Mouse (Mus musculus): Measurements from ENCODE around the gene Zbtb8os. TPM values are rescaled to one million over a fixed set of nuclear protein-coding genes. Genes with fewer than 3 reads are reported as not detected.
"Not testable (repeated sequence)": the region's sequence is repeated elsewhere in the genome, so short reads cannot be mapped to it uniquely, and the experiment has no call there.

Gene Zbtb8os
- total and polyA plus RNA-seq, 3 experiments, result 2.8 to 77.1 (median 15.3) TPM

DNA sequence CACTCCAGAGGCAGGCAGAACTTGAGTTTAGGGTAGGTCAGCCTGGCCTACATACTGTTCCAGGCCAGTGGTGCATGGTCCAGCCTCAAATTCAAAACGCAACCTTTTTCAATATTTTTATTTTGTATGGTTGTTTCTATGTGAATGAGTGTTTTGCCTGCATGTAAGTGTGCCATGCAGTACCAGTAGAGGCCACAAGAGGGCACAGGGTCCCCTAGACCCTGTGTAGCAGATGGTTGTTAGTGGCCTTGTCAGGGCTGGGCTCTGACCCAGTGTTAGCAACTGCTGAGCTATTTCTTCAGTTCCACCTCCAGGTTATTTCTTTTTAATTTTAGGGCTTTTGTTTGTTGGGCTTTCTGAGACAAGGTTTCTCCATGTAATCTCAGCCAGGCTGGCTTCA lies 15.1 kb downstream of the Zbtb8os start:
- Histone ChIP-seq H3K4me3 (ENCODE audit: low read depth, low read length) (no peak overlapping the region), H3K27me3 (ENCODE audit: insufficient read depth, low read length) (peaks cover 4% of the 10 kb centered on the region; the same call in 1 of the 2 replicates), H3K4me1 (ENCODE audit: insufficient read depth, low read depth, low read length) (no peaks in the 10 kb centered on the region; the same call in 1 of the 2 replicates), H3K9me3 (replicated peaks) (no peaks in the 10 kb centered on the region), H3K36me3 (replicated peaks) (peaks cover 17% of the 10 kb centered on the region)
- TF ChIP-seq CTCF (IDR thresholded peaks at IDR 0.05; ENCODE audit: low read depth, low read length), result peak; percentile 83
- no peak for TF ChIP-seq POLR2AphosphoS5 (IDR thresholded peaks at IDR 0.05; ENCODE audit: insufficient replicate concordance, low read depth, low read length)
- ATAC-seq (ENCODE audit: extremely low read depth, insufficient number of reproducible peaks, low FRiP score, poor library complexity, severe bottlenecking) (no peak), DNase-seq (ENCODE audit: low spot score) (no peak)

DNA sequence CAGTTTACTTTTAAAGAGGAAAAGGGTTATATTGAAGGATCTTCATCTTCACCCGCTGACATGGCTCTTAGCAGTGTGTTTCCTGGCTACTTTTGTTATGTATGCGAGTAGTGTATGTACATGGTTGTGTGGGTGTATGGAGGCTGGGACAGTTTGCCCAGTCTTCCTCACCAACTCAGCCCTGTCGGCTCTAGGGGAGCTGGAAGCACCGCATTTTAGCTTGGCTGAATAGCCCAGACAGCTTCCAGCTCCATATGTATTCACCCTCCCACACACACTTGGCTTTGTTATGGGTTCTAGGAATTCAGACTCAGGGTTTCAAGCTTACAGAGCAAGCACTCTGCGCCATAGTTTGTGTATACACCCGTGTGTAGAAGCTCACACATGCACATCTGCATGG lies 15.6 kb downstream of the Zbtb8os start:
- TF ChIP-seq POLR2AphosphoS5 (IDR thresholded peaks at IDR 0.05; ENCODE audit: insufficient replicate concordance, low read depth, low read length) (no peak), CTCF (IDR thresholded peaks at IDR 0.05; ENCODE audit: low read depth, low read length) (no peak), TAL1 (conservative IDR thresholded peaks at IDR 0.05; ENCODE audit: low read depth, low read length) (no peak), GATA1 (IDR thresholded peaks at IDR 0.05; ENCODE audit: borderline replicate concordance, low read length) (no peak)
- Histone ChIP-seq H3K9me3 (replicated peaks) (no peaks in the 10 kb centered on the region), H3K27me3 (ENCODE audit: insufficient read depth, low read length) (peaks cover 4% of the 10 kb centered on the region; the same call in 1 of the 2 replicates), H3K4me1 (ENCODE audit: insufficient read depth, low read depth, low read length) (peaks cover under 1% of the 10 kb centered on the region; the same call in 1 of the 2 replicates), H3K36me3 (replicated peaks) (peaks cover 14% of the 10 kb centered on the region), H3K4me3 (ENCODE audit: low read depth, low read length) (no peak overlapping the region)
- DNase-seq (ENCODE audit: low spot score) (no peak), ATAC-seq (ENCODE audit: extremely low read depth, insufficient number of reproducible peaks, low FRiP score, poor library complexity, severe bottlenecking) (no peak)

DNA sequence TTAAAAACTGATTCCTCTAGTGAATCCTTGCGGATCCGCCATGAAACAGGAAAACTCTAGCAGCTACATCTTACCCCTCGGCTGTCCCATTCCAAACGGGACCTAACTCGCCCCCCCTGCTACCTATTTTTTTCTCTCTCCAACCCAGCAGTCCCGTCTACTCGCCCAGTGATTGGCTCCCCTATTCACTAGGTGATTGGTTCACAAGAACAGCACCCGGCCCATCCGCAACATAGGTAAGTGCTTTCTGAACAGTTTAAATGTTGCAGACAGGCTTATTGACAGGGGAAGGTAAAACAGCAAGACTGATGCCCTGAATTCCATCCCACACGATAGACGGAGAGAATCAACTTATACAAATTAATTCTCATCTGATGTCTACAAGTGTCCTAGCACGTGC lies 17.7 kb downstream of the Zbtb8os start:
- no peak for ATAC-seq (ENCODE audit: extremely low read depth, insufficient number of reproducible peaks, low FRiP score, poor library complexity, severe bottlenecking)
- H3K9me3 ChIP-seq (replicated peaks), result no peaks in the 10 kb centered on the region
- no peak for TF ChIP-seq TAL1 (conservative IDR thresholded peaks at IDR 0.05; ENCODE audit: low read depth, low read length)
- no peak for TF ChIP-seq POLR2AphosphoS5 (IDR thresholded peaks at IDR 0.05; ENCODE audit: insufficient replicate concordance, low read depth, low read length)
- no peak for TF ChIP-seq CTCF (IDR thresholded peaks at IDR 0.05; ENCODE audit: low read depth, low read length)
- TF ChIP-seq GATA2 (IDR thresholded peaks at IDR 0.05; ENCODE audit: borderline replicate concordance, low read depth, low read length), result no peak
- no peak for TF ChIP-seq GATA1 (IDR thresholded peaks at IDR 0.05; ENCODE audit: borderline replicate concordance, low read length)
- no peak for DNase-seq (ENCODE audit: low spot score)
- peaks cover 3% of the 10 kb centered on the region; the same call in 1 of the 2 replicates for H3K4me1 ChIP-seq (ENCODE audit: insufficient read depth, low read depth, low read length)
- peaks cover 8% of the 10 kb centered on the region; the same call in 1 of the 2 replicates for H3K27me3 ChIP-seq (ENCODE audit: insufficient read depth, low read length)
- H3K4me3 ChIP-seq (ENCODE audit: low read depth, low read length), result no peak overlapping the region
- peaks cover 5% of the 10 kb centered on the region for H3K36me3 ChIP-seq (replicated peaks)

DNA sequence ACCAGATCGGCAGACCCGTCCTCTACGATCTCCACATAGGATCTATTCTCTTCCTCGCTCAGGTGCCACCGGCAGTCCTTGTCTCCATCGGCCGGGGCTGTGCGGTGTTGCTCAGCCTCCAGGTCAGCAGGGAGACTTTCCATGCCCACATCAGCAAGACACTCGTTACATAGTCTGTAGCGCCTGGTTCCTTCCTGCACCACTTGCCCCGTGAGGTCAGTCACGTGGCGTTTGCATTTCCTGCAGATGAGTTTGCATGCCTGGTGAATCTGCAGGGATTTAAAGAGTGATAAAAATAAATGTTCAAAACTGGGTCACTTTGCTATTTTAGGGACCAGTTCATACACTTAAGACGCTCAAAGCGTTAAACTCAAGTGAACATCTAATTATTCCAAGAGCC lies 18.7 kb downstream of the Zbtb8os start:
- Histone ChIP-seq H3K27me3 (ENCODE audit: insufficient read depth, low read length) (peaks cover 8% of the 10 kb centered on the region; the same call in 1 of the 2 replicates), H3K36me3 (replicated peaks) (peaks cover 3% of the 10 kb centered on the region), H3K4me1 (ENCODE audit: insufficient read depth, low read depth, low read length) (peaks cover 3% of the 10 kb centered on the region; the same call in 1 of the 2 replicates), H3K9me3 (replicated peaks) (no peaks in the 10 kb centered on the region), H3K4me3 (ENCODE audit: low read depth, low read length) (no peak overlapping the region)
- no peak for TF ChIP-seq GATA2 (IDR thresholded peaks at IDR 0.05; ENCODE audit: borderline replicate concordance, low read depth, low read length)
- TF ChIP-seq TAL1 (conservative IDR thresholded peaks at IDR 0.05; ENCODE audit: low read depth, low read length), result no peak
- TF ChIP-seq CTCF (IDR thresholded peaks at IDR 0.05; ENCODE audit: low read depth, low read length), result no peak
- no peak for TF ChIP-seq POLR2AphosphoS5 (IDR thresholded peaks at IDR 0.05; ENCODE audit: insufficient replicate concordance, low read depth, low read length)
- TF ChIP-seq GATA1 (IDR thresholded peaks at IDR 0.05; ENCODE audit: borderline replicate concordance, low read length), result no peak
- DNase-seq (ENCODE audit: low spot score) (no peak), ATAC-seq (ENCODE audit: extremely low read depth, insufficient number of reproducible peaks, low FRiP score, poor library complexity, severe bottlenecking) (no peak)

DNA sequence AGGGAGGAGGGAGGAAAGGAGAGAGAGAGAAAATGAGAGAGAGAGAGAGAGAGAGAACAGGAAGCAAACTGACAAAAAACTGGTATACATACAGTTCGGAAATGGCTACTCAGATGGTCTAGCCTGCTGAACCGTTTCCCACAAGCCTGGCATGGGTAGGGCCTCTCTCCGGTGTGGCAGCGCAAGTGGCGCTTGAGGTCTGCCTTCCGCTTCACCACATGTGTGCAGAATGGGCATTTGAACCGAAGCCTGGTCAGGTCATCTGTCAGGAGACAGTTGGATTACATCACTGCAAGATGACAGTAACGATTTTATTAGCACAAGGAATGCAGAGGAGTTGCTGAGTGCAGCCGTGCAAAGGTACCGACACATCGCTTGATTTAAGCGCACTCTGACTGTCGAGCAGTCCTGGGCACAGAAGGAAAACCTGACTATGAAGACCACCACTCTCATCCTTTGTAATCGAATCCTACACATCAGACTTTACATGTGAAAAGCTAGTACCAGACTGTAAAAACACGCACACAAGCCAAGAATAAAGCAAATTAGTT lies 22.2 kb downstream of the Zbtb8os start:
- DNase-seq (ENCODE audit: low spot score), result no peak
- TF ChIP-seq GATA2 (IDR thresholded peaks at IDR 0.05; ENCODE audit: borderline replicate concordance, low read depth, low read length) (no peak), POLR2AphosphoS5 (IDR thresholded peaks at IDR 0.05; ENCODE audit: insufficient replicate concordance, low read depth, low read length) (no peak), CTCF (IDR thresholded peaks at IDR 0.05; ENCODE audit: low read depth, low read length) (no peak), TAL1 (conservative IDR thresholded peaks at IDR 0.05; ENCODE audit: low read depth, low read length) (no peak), GATA1 (IDR thresholded peaks at IDR 0.05; ENCODE audit: borderline replicate concordance, low read length) (no peak)
- H3K9me3 ChIP-seq (replicated peaks), result no peaks in the 10 kb centered on the region
- H3K4me3 ChIP-seq (ENCODE audit: low read depth, low read length), result no peak overlapping the region
- no peaks in the 10 kb centered on the region for H3K36me3 ChIP-seq (replicated peaks)
- H3K27me3 ChIP-seq (ENCODE audit: insufficient read depth, low read length), result peaks cover 18% of the 10 kb centered on the region; the same call in 1 of the 2 replicates
- no peak for ATAC-seq (ENCODE audit: extremely low read depth, insufficient number of reproducible peaks, low FRiP score, poor library complexity, severe bottlenecking)
- H3K4me1 ChIP-seq (ENCODE audit: insufficient read depth, low read depth, low read length), result peaks cover 6% of the 10 kb centered on the region; the same call in 1 of the 2 replicates

DNA sequence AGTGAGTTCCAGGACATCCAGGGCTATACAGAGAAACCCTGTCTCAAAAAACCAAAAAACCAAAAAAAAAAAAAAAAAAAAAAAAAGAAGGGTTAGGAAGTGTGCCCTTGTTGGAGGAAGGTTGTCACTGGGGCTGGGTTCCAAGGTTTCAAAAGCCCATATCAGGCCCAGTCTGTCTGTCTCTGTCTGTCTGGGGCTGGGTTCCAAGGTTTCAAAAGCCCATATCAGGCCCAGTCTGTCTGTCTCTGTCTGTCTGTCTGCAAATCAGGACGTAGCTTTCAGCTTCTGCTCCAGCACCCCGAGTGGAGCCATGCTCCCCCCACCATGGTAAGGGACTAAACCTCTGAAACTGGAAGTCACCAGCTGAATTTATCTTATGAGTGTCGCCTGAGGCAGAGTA lies 26.7 kb downstream of the Zbtb8os start:
- not testable (repeated sequence) for DNase-seq (ENCODE audit: low spot score); H3K36me3 ChIP-seq (replicated peaks); ATAC-seq (ENCODE audit: extremely low read depth, insufficient number of reproducible peaks, low FRiP score, poor library complexity, severe bottlenecking); H3K9me3 ChIP-seq (replicated peaks); H3K4me3 ChIP-seq (ENCODE audit: low read depth, low read length)
- Histone ChIP-seq H3K27me3 (ENCODE audit: insufficient read depth, low read length) (peaks cover 17% of the 10 kb centered on the region), H3K4me1 (ENCODE audit: insufficient read depth, low read depth, low read length) (peaks cover 20% of the 10 kb centered on the region)

DNA sequence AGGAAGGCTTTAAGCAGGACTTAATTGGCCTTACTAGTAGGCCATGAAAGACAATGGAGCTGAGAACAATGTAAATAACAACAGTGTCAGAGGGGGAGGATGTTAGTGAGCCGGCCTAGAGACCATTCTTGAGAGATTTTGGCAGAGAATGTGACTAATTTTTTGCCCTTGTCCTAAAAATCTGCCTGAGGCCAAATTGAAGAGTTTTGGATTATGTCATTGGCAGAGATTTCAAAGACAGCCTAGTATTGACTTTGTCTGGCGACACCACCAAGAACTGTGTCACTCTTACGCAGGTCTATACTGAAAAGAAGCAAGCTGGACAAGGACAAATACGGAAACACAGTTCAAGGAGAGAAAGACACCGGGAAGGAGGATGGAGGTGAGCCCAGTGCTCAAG lies 27.3 kb downstream of the Zbtb8os start:
- Histone ChIP-seq H3K9me3 (replicated peaks) (no peaks in the 10 kb centered on the region), H3K27me3 (ENCODE audit: insufficient read depth, low read length) (peaks cover 14% of the 10 kb centered on the region), H3K36me3 (replicated peaks) (no peaks in the 10 kb centered on the region), H3K4me3 (ENCODE audit: low read depth, low read length) (no peak overlapping the region), H3K4me1 (ENCODE audit: insufficient read depth, low read depth, low read length) (peaks cover 20% of the 10 kb centered on the region)
- TF ChIP-seq TAL1 (conservative IDR thresholded peaks at IDR 0.05; ENCODE audit: low read depth, low read length) (no peak), GATA1 (IDR thresholded peaks at IDR 0.05; ENCODE audit: borderline replicate concordance, low read length) (no peak), CTCF (IDR thresholded peaks at IDR 0.05; ENCODE audit: low read depth, low read length) (no peak), GATA2 (IDR thresholded peaks at IDR 0.05; ENCODE audit: borderline replicate concordance, low read depth, low read length) (no peak), POLR2AphosphoS5 (IDR thresholded peaks at IDR 0.05; ENCODE audit: insufficient replicate concordance, low read depth, low read length) (no peak)
- DNase-seq (ENCODE audit: low spot score), result no peak
- no peak for ATAC-seq (ENCODE audit: extremely low read depth, insufficient number of reproducible peaks, low FRiP score, poor library complexity, severe bottlenecking)

Measured in G1E (cell line).